Mouse (Mus musculus) liver, adult 2 months (tissue): ENCODE results near the gene 0610040J01Rik. TPM values are rescaled to one million over a fixed set of nuclear protein-coding genes. Genes with fewer than 3 reads are reported as not detected.

Source experiments
- DNase-seq: peaks from one replicate; pipeline ENCODE4 v3.0.0-alpha.2; 2011; ENCODE audit warnings: low read depth, low spot score; ENCODE audit errors: extremely low read depth
- H3K27ac ChIP-seq: fragments of 200-500 bp; replicated peaks from 2 replicates; pipeline ENCODE4 v1.5.1; 2012; ENCODE audit warnings: low read depth, mild to moderate bottlenecking, control low read depth, inconsistent platforms, low read length; ENCODE audit not compliant: insufficient read depth
- H3K27me3 ChIP-seq: fragments of 200-500 bp; 2 replicates; pipeline ENCODE4 v1.6.1; 2012; ENCODE audit warnings: mild to moderate bottlenecking, moderate library complexity, low read length, inconsistent platforms; ENCODE audit not compliant: control insufficient read depth, insufficient read depth
- H3K36me3 ChIP-seq: fragments of 200-500 bp; 2 replicates; pipeline ENCODE4 v1.6.1; 2012; ENCODE audit warnings: low read length, inconsistent platforms; ENCODE audit not compliant: control insufficient read depth, insufficient read depth
- H3K4me1 ChIP-seq: fragments of 200-500 bp; 2 replicates; pipeline ENCODE4 v1.6.1; 2011; ENCODE audit warnings: low read length; ENCODE audit not compliant: control insufficient read depth, insufficient read depth
- H3K4me3 ChIP-seq: fragments of 200-500 bp; 2 replicates; pipeline ENCODE4 v1.5.1; 2011; ENCODE audit warnings: low read depth, mild to moderate bottlenecking, control low read depth, low read length, moderate library complexity; ENCODE audit not compliant: insufficient read depth
- H3K79me2 ChIP-seq: fragments of 200-500 bp; 2 replicates; pipeline ENCODE4 v1.6.1; 2012; ENCODE audit warnings: inconsistent platforms, mild to moderate bottlenecking, low read length, moderate library complexity; ENCODE audit not compliant: control insufficient read depth, insufficient read depth
- H3K9ac ChIP-seq: fragments of 200-500 bp; 2 replicates; pipeline ENCODE4 v1.6.1; 2012; ENCODE audit warnings: low read depth, mild to moderate bottlenecking, control low read depth, inconsistent platforms, low read length
- CTCF ChIP-seq: fragments of 200-500 bp; IDR thresholded peaks from 2 replicates; pipeline ENCODE4 v1.5.1; 2011; ENCODE audit warnings: low read depth, low read length, control low read depth
- POLR2A ChIP-seq: fragments of 200-500 bp; IDR thresholded peaks from 2 replicates; pipeline ENCODE4 v1.6.1; 2011; ENCODE audit warnings: low read length, control low read depth; ENCODE audit not compliant: insufficient read depth; ENCODE audit errors: extremely low read depth
- WGBS: fragments of 180-500 bp; shearing (Covaris S2); methylation state at CpG from one replicate; pipeline ENCODE4 v1.1.7; 2018; 5-methylcytosine and 5-hydroxymethylcytosine counted together
- polyA plus RNA-seq: library from polyadenylated mRNA; depleted of rRNA; stranded (reverse); fragments of >200 nt; gene quantifications from 2 replicates; pipeline ENCODE4 v1.2.3, GENCODE M21; 2012
- total RNA-seq: library from RNA; depleted of rRNA; stranded (reverse); fragments of >200 nt; gene quantifications from 2 replicates; pipeline ENCODE4 v1.2.3, GENCODE M21; 2014

0610040J01Rik gene
- total and polyA plus RNA-seq, 2 experiments = 20.9 to 32.2 TPM

DNA sequence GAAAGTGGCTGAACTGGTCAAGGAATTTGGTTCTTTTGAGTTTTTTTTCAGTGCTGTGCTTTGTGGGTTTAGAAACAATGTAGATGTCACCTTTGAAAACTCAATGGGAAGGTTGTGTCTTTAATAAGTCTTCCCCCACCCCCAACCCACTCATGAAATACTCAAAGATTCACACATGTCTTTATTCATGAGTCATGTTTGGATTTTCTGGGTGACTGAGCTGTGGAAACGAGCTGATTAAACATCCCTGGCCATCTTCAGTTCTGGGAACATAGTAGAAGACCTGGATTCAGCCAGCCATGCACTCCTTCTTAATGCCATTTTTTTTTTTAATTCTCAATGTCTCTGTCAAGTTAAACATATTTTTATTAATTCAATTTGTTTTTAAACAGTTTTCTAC is 38.6 kb upstream of the 0610040J01Rik start:
- DNase-seq = no peak
- Histone ChIP-seq H3K4me3 (no peak overlapping the region), H3K4me1 (no peaks in the 10 kb centered on the region), H3K27ac (no peak overlapping the region), H3K79me2 (no peaks in the 10 kb centered on the region), H3K9ac (no peak overlapping the region), H3K36me3 (no peaks in the 10 kb centered on the region), H3K27me3 (no peaks in the 10 kb centered on the region)
- TF ChIP-seq POLR2A (no peak), CTCF (no peak)
- 80% methylated on average over 1 of the region's 1 CpGs for WGBS

DNA sequence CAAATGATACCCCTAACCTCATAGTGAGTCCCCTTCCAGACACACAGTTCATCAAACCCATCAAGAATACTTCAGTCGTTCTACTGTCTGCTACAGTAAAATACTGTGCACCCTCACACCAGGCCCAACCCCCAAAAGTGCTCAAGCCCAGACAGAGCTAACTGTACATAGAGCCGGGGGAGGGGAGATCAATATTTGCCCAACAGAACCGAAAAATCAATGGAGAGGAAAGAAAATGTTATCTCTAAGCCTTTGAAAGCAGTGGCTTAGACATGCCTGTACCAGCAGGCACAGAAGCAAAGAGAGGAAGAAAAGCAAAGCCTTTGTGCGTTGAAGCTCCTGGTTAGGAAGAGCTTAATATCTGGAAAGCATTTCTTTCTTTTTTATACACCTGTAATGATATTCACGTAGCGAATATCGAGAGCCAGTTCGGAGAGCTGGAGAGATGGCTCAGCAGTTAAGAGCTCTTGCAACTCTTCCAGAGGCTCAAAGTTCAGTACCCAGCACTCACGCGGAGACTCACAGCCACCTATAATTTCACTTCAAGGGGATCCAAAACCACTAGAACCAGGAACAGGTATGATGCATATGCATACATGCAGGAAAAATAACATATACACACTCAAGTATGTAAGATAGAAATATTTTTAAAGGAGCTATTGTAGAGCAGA is 23.9 kb upstream of the 0610040J01Rik start:
- Histone ChIP-seq H3K9ac (peak overlapping the region; percentile 53), H3K4me3 (peak overlapping the region; percentile 35; the same call in 1 of the 2 replicates), H3K36me3 (no peaks in the 10 kb centered on the region), H3K27me3 (no peaks in the 10 kb centered on the region), H3K4me1 (peaks cover 9% of the 10 kb centered on the region), H3K27ac (peak overlapping the region; percentile 51), H3K79me2 (no peaks in the 10 kb centered on the region)
- TF ChIP-seq POLR2A (no peak), CTCF (no peak)
- peak; percentile 92 for DNase-seq
- WGBS = 28% methylated on average over 10 of the region's 10 CpGs

DNA sequence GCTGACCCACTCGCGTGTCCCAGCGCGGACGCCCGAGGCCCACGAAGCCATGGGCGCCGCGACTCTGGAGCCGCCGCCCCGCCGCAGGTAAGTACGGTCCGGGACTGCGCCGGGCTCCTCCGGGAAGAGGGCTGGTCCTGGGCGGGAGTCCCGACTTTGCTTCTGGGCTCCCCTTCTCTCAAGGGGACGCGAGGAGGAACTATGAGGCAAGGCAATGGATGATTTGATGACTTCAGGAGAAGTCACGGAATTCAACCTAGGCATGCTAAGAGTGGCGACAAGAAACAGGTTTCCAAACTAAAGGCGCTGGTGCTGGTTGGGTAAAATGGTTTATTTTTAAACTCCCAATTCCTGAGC is 324 bp downstream of the 0610040J01Rik start:
- no peaks in the 10 kb centered on the region; the same call in 1 of the 2 replicates for H3K79me2 ChIP-seq
- peak overlapping the region; percentile 87 for H3K4me3 ChIP-seq
- H3K27me3 ChIP-seq = no peaks in the 10 kb centered on the region
- under 1% methylated on average over 26 of the region's 26 CpGs for WGBS
- H3K9ac ChIP-seq = peak overlapping the region; percentile 93
- no peaks in the 10 kb centered on the region for H3K36me3 ChIP-seq
- no peak for DNase-seq
- peaks cover 11% of the 10 kb centered on the region; the same call in 1 of the 2 replicates for H3K4me1 ChIP-seq
- TF ChIP-seq CTCF (no peak), POLR2A (no peak; the same call in 1 of the 2 replicates)
- H3K27ac ChIP-seq = peak overlapping the region; percentile 95

DNA sequence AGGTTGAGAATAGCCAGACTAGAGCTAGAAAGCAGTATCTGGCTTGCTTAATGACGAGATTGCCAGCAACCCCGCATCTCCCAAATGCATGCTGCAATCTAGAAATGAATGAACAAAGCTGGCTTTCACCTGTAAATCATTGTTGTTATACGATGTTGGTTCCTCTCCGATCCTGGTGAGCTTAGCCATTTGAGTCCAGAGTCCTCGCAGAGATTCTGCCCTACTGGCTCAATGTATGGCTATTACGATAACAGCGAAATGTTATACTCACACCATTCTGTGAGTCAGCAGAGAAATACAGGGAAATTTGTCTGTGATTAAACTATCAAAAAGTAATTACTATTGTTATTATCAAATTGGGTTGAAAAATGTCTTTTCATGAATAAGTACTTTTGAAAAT is 4.5 kb downstream of the 0610040J01Rik start:
- H3K27me3 ChIP-seq = no peaks in the 10 kb centered on the region
- DNase-seq = no peak
- H3K4me3 ChIP-seq = no peak overlapping the region
- H3K4me1 ChIP-seq = peaks cover 33% of the 10 kb centered on the region
- H3K79me2 ChIP-seq = peaks cover 6% of the 10 kb centered on the region; the same call in 1 of the 2 replicates
- TF ChIP-seq CTCF (no peak), POLR2A (no peak)
- no peak overlapping the region for H3K9ac ChIP-seq
- no peaks in the 10 kb centered on the region for H3K36me3 ChIP-seq
- WGBS = 53% methylated on average over 7 of the region's 7 CpGs
- H3K27ac ChIP-seq = no peak overlapping the region

DNA sequence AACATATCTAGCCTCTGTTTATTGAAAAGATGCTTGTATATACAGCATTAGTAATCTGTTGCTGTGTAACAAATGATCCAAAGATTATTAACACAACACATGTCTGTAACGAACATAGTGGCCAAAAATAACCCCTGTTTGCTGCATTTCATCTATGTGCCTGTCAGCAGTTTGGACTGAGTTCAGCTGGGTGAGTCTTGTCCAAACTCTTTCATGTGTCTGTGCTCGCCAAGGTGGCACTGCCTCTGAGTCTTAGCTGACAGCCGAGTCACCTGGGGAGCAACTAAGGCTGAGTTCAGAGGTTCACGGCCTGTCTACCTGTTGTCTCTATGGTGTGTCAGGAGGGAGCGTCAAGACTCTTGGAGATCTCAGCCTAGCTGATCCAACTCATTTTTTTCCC is 5.1 kb downstream of the 0610040J01Rik start:
- H3K27ac ChIP-seq = peak overlapping the region; percentile 4; the same call in 1 of the 2 replicates
- H3K9ac ChIP-seq = no peak overlapping the region
- H3K27me3 ChIP-seq = no peaks in the 10 kb centered on the region
- DNase-seq = peak; percentile 79
- peaks cover 6% of the 10 kb centered on the region; the same call in 1 of the 2 replicates for H3K79me2 ChIP-seq
- TF ChIP-seq CTCF (no peak), POLR2A (no peak)
- H3K36me3 ChIP-seq = no peaks in the 10 kb centered on the region
- 19% methylated on average over 5 of the region's 5 CpGs for WGBS
- H3K4me3 ChIP-seq = no peak overlapping the region
- H3K4me1 ChIP-seq = peaks cover 37% of the 10 kb centered on the region

DNA sequence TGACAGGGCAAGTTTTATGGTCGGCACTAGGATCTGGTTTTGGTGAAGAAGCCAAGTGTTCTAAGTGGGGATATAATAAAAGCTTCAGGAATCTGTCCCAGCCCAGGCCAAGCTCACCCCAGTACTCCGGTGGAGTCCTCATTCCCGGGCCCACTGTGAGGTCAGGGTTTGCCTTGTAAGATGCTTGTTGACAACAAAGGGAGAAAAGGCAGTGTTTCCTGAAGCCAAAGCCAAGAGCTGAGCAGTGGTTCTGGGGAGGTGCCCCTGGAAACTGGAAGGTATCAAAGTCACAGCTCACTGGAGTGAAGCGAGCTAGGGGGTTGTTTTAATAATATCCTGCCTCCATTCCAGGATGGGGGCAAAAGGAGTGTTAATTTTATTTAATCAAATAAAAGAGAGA is 6.8 kb downstream of the 0610040J01Rik start:
- 59% methylated on average over 4 of the region's 4 CpGs for WGBS
- no peak for DNase-seq

More for the DNA sequence above, 6.8 kb downstream of the 0610040J01Rik start:
- peak overlapping the region; percentile 6; the same call in 1 of the 2 replicates for H3K9ac ChIP-seq
- H3K4me3 ChIP-seq = no peak overlapping the region
- peaks cover 45% of the 10 kb centered on the region for H3K4me1 ChIP-seq
- peak overlapping the region; percentile 49; the same call in 1 of the 2 replicates for H3K27ac ChIP-seq
- no peaks in the 10 kb centered on the region for H3K36me3 ChIP-seq
- H3K79me2 ChIP-seq = peaks cover 6% of the 10 kb centered on the region; the same call in 1 of the 2 replicates
- no peak for TF ChIP-seq CTCF
- TF ChIP-seq POLR2A = no peak
- no peaks in the 10 kb centered on the region for H3K27me3 ChIP-seq
